20 mouse cellular contexts compared by ENCODE assay signal in the genomic region with DNA sequence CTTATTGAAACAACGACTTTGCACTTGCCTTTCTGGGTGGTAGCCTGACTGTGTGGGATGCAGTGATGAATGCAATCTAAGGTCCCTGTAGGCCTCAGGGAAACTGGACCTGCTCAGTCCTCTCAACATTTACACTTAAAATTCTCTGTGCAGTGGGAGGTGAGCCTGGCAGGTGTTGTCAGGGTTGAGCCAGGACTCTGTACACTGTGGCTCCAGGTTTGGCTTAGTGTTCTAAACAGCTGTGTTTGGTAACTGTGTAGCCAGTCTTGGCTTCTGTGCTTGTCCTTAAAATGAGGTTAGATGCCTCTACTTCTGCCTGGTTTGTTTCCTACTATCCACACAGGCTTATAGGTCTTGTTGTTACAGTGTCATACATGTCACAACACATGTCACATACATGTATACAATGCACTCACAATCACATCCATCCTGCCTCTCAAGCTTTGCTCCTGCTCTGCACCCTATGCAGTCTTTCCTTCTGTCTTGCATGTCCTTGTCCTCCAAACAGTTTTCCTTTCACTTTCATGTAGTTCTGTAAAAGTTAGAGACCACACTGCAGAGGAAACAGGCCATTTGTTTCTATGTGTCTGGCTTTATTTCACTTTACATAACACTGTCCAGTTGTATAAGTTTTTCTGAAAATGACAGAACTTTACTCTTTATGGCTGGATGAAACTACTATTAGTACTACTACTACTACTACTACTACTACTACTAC.
DNase-seq lines count a peak whose midpoint lies in the region; ATAC-seq and TF ChIP-seq lines count a peak whose summit lies in the region.
"Had no signal": no experiment of that assay in that cellular context is flagged by ENCODE, and none has a peak within 500 bp of the region (broad histone marks: within the 10 kb centered on the region; RNA-seq: fewer than 3 reads in every experiment).

No protein-coding gene starts in this region.

- no peak for TF ChIP-seq CTCF in CH12.LX (conservative IDR thresholded peaks at IDR 0.05 in 1 of 2, IDR thresholded peaks at IDR 0.05 in 1 of 2; ENCODE audit: low read depth in 2 of 2, low read length in 2 of 2)
- no peak for TF ChIP-seq CTCF in liver, postnatal 0 days (IDR thresholded peaks at IDR 0.05; ENCODE audit: low read depth)

- no peak overlapping the region for H3K27ac ChIP-seq in heart, embryonic 10.5 days
- no peak overlapping the region for H3K27ac ChIP-seq in CH12.LX (ENCODE audit: insufficient read depth, low read depth)
- H3K27ac ChIP-seq in liver, postnatal 0 days (ENCODE audit: low read depth) = 0 out of 2 replicates have a peak overlapping the region, but pooled peaks have one; percentile 29
- H3K27ac ChIP-seq: embryonic facial prominence, embryonic 15.5 days; hindbrain, embryonic 12.5 days; left cerebral cortex, adult 2 months; liver, embryonic 15.5 days; midbrain, embryonic 15.5 days; neural tube, embryonic 15.5 days; stomach, embryonic 15.5 days had no signal

- ATAC-seq in liver, postnatal 0 days = no peak
- ATAC-seq: lung, postnatal 0 days; midbrain, embryonic 15.5 days had no signal

- H3K4me2 ChIP-seq in CH12.LX (ENCODE audit: insufficient read depth, low read depth, poor library complexity, severe bottlenecking) = 0 out of 2 replicates have a peak overlapping the region, but pooled peaks have one; percentile 22
- H3K4me2 ChIP-seq in liver, postnatal 0 days (ENCODE audit: low read depth, low read length) = no peak overlapping the region
- H3K4me2 ChIP-seq: embryonic facial prominence, embryonic 15.5 days; hindbrain, embryonic 12.5 days; liver, embryonic 15.5 days; midbrain, embryonic 15.5 days; neural tube, embryonic 15.5 days; stomach, embryonic 15.5 days had no signal

- no peak for TF ChIP-seq EP300 in CH12.LX (IDR thresholded peaks at IDR 0.05; ENCODE audit: low read length)
- no peak for TF ChIP-seq EP300 in liver, postnatal 0 days (IDR thresholded peaks at IDR 0.05; ENCODE audit: low read depth)

- H3K36me3 ChIP-seq in heart, embryonic 10.5 days = no peaks in the 10 kb centered on the region
- no peaks in the 10 kb centered on the region for H3K36me3 ChIP-seq in CH12.LX (replicated peaks in 1 of 2; ENCODE audit: control insufficient read depth in 1 of 2, insufficient read depth in 1 of 2, low read length in 1 of 2)
- H3K36me3 ChIP-seq in liver, postnatal 0 days (replicated peaks; ENCODE audit: insufficient read depth, low read length) = no peaks in the 10 kb centered on the region
- H3K36me3 ChIP-seq: embryonic facial prominence, embryonic 15.5 days; hindbrain, embryonic 12.5 days; liver, embryonic 15.5 days; midbrain, embryonic 15.5 days; neural tube, embryonic 15.5 days; stomach, embryonic 15.5 days had no signal

- H3K4me3 ChIP-seq in heart, embryonic 10.5 days = no peak overlapping the region
- H3K4me3 ChIP-seq in CH12.LX (replicated peaks in 1 of 3; ENCODE audit: low read depth in 2 of 3, low read length in 2 of 3, poor library complexity in 1 of 3) = no peak overlapping the region
- no peak overlapping the region for H3K4me3 ChIP-seq in liver, postnatal 0 days (ENCODE audit: low read depth, low read length)
- H3K4me3 ChIP-seq: embryonic facial prominence, embryonic 15.5 days; hindbrain, embryonic 12.5 days; left cerebral cortex, adult 2 months; liver, embryonic 15.5 days; midbrain, embryonic 15.5 days; neural tube, embryonic 15.5 days; stomach, embryonic 15.5 days had no signal

- dilution Hi-C loops in CH12.LX (cut with MboI; ENCODE audit: extremely low pct_ligation_motif_present, extremely low pct_unique_long_range_greater_than_20kb, low sequenced_read_pairs) = no loop called here

- no peaks in the 10 kb centered on the region for H3K9me3 ChIP-seq in heart, embryonic 10.5 days
- H3K9me3 ChIP-seq in CH12.LX (replicated peaks; ENCODE audit: low read length) = no peaks in the 10 kb centered on the region
- H3K9me3 ChIP-seq in liver, postnatal 0 days (ENCODE audit: low read length) = no peaks in the 10 kb centered on the region
- H3K9me3 ChIP-seq: embryonic facial prominence, embryonic 15.5 days; hindbrain, embryonic 12.5 days; liver, embryonic 15.5 days; midbrain, embryonic 15.5 days; neural tube, embryonic 15.5 days; stomach, embryonic 15.5 days had no signal

- no peak for TF ChIP-seq POLR2A in CH12.LX (IDR thresholded peaks at IDR 0.05; ENCODE audit: low read depth, low read length)

- H3K79me2 ChIP-seq in CH12.LX (replicated peaks; ENCODE audit: control insufficient read depth, extremely low read depth, insufficient read depth, poor library complexity, severe bottlenecking) = no peaks in the 10 kb centered on the region

- peaks cover 10% of the 10 kb centered on the region for H3K4me1 ChIP-seq in heart, embryonic 10.5 days
- H3K4me1 ChIP-seq in CH12.LX (ENCODE audit: control insufficient read depth in 1 of 2, insufficient read depth in 2 of 2) = peaks cover 5 to 9% of the 10 kb centered on the region in 2 experiments; a peak in 3 of 4 replicates
- peaks cover 2% of the 10 kb centered on the region; the same call in 1 of the 2 replicates for H3K4me1 ChIP-seq in liver, postnatal 0 days (ENCODE audit: insufficient read depth)
- H3K4me1 ChIP-seq: liver, embryonic 15.5 days; midbrain, embryonic 15.5 days; stomach, embryonic 15.5 days had no signal

- no peak overlapping the region for H3K9ac ChIP-seq in CH12.LX (ENCODE audit: insufficient read depth, low read depth)
- no peak overlapping the region for H3K9ac ChIP-seq in liver, postnatal 0 days (replicated peaks)
- H3K9ac ChIP-seq: embryonic facial prominence, embryonic 15.5 days; hindbrain, embryonic 12.5 days; liver, embryonic 15.5 days; midbrain, embryonic 15.5 days; neural tube, embryonic 15.5 days; stomach, embryonic 15.5 days had no signal

- no peaks in the 10 kb centered on the region for H3K27me3 ChIP-seq in heart, embryonic 10.5 days (ENCODE audit: insufficient read depth, poor library complexity, severe bottlenecking)
- no peaks in the 10 kb centered on the region for H3K27me3 ChIP-seq in CH12.LX (replicated peaks)
- no peaks in the 10 kb centered on the region for H3K27me3 ChIP-seq in liver, postnatal 0 days (ENCODE audit: insufficient read depth, low read length)
- H3K27me3 ChIP-seq: embryonic facial prominence, embryonic 15.5 days; hindbrain, embryonic 12.5 days; liver, embryonic 15.5 days; midbrain, embryonic 15.5 days; neural tube, embryonic 15.5 days; stomach, embryonic 15.5 days had no signal

- in situ Hi-C loops in CH12.LX (cut with MboI; ENCODE audit: low pct_ligation_motif_present, low pct_unique_long_range_greater_than_20kb, low sequenced_read_pairs) = no loop called here

- peak; percentile 22 for DNase-seq in heart, embryonic 10.5 days (ENCODE audit: low spot score)
- DNase-seq in heart, adult 8-10 months (ENCODE audit: low spot score) = no peak
- DNase-seq in CH12.LX (ENCODE audit: extremely low read depth) (no peak), adipocyte (ENCODE audit: low spot score) (peak; percentile 13)
- DNase-seq in liver, postnatal 0 days = no peak
- DNase-seq in lung, postnatal 10 days = no peak
- DNase-seq in left cerebral cortex, adult 18-20 months (ENCODE audit: low spot score in 2 of 2) = no peak
- DNase-seq: adrenal gland, postnatal 14 days; cerebellum, adult 11-12 months; cerebellum, postnatal 25 days; heart, adult 18-20 months; kidney, adult 8-10 months had no signal

- 92% methylated on average over 1 of the region's 1 CpGs for WGBS in heart, embryonic 10.5 days
- 68% methylated on average over 1 of the region's 1 CpGs for WGBS in liver, postnatal 0 days (ENCODE audit: insufficient replicate concordance)

- TF ChIP-seq RAD21 in CH12.LX (IDR thresholded peaks at IDR 0.05; ENCODE audit: low read depth, low read length) = no peak

TF ChIP-seq in CH12.LX, 34 proteins besides CTCF, POLR2A, EP300 and RAD21:
- TF ChIP-seq HCFC1 (IDR thresholded peaks at IDR 0.05; ENCODE audit: low read depth, low read length) = no peak

Comparison
In these comparisons a context has a peak if more than half of its experiments do, and no peak if none do; other contexts are left out.
1. DNase-seq: peak in heart, embryonic 10.5 days (single experiment) and adipocyte (single experiment); none in heart, adult 8-10 months (single experiment), CH12.LX (single experiment), liver, postnatal 0 days (single experiment), lung, postnatal 10 days (single experiment) and left cerebral cortex, adult 18-20 months (0 of 2).